Mouse (Mus musculus): ENCODE data around the gene Ogg1.
"Not testable (repeated sequence)": the region's sequence is repeated elsewhere in the genome, so short reads cannot be mapped to it uniquely, and the experiment has no call there.

Gene Ogg1

DNA sequence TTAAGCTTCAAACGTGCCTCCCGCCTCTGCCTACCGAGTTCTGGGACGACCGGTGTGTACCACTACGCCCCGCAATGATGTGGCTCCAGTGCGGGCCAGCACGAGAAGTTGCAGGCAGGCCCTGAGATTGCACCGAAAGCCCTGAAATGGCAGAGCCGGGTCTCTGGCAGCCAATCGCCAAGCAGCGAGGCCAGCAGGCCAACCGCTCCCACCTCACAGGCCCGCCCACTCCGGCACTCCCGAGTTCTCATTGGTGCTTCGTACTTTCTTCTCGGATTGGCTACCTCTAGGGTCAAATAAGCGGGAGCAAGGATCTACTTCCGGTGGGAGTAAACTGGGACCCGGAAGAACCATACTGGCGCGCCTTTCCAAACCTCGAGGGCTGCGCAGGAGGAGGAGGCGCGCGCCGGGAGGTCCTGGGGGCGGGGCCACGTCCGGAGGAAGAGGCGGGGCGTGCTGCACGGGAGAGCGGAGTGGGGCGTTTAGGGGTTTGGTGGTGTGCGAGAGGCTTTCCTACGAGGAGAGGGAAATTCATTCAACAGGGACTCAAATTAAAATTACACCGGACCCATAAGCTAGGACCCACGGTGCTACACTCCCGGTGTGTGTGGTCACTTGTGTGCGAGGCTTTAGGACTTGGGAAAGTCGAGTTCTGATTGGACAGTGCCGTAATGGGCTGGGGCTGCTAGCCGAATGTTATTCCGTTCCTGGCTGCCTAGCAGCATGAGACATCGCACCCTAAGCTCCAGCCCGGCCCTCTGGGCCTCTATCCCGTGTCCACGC is at the start of gene Ogg1:
Gene Ogg1, plus strand, starts transcription at position 440 of the 783 bp plus-strand sequence.
- DNase-seq: peak; percentile 99

DNA sequence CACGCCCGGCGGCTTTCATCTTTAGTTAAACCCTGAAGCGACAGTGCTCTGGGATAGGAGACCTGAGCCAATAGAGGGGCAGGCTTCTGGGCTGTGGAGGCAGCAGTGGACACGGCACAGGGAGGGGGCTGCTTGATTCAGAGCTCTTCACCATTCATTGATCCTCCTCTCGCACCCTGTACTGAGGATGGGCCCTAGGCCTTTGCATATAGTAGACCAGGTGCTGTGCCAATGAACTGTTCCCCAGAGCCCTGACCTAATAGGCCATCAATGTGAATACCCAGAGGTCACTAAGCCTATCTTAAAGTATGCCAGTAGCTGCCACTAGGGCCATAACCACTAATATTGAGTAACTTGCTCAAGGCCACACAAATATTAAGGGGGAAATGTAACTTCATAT is 45.1 kb upstream of the Ogg1 start:
- DNase-seq: no peak

DNA sequence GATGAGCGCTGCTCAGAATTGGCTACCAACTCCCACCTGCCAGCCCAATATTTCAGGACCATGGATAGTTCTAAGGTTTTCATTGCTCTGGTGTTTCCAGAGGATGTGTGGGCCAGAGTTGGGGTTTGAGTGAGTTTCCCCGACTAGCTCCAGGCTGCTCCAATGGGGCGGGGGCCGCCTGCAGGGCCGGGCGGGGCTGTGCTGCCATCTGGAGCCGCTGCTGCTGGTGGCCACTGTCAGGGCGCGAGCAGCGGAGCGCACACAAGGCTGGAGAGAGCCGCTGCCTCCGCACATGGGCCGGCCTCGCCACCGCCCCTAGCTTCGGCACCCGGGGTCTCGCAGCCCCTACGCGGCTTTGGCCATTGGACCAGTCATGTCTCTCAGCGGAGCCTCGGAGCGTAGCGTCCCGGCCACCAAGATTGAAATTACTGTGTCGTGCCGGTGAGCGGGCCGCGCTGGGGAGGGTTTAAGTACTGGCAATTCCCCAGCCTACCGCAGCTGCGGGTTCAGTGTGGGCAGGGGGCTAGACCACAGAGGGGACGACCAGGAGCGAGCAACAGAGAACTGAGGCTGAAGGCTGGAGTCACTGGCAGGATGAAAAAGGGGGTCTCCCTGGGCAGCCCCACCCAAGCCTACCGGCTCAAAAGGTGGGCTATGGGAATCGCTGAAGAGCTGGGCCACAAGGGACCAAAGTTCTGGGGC is 44.5 kb upstream of the Ogg1 start, which contains the start of gene Cpne9:
Gene Cpne9, plus strand, starts transcription at position 207 of the 702 bp plus-strand sequence.
- peak; percentile 27 for DNase-seq

DNA sequence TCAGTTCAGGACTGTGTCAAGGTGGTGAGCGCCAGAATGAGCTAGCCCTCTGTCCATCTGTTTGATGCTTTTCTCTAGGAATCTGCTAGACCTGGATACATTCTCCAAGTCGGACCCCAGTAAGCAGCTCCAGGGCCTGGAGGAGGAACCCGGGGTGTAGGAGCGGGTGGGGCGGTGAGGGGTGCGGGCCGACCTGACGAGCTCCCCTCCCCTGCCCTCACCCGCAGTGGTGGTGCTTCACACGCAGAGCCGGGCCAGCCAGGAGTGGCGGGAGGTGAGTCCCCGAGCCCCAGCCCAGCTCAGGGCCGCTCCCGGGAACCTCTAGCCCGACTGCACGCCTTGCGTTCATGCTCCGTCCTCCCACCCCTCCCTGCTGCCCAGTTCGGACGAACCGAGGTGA is 43.8 kb upstream of the Ogg1 start:
- DNase-seq: no peak

DNA sequence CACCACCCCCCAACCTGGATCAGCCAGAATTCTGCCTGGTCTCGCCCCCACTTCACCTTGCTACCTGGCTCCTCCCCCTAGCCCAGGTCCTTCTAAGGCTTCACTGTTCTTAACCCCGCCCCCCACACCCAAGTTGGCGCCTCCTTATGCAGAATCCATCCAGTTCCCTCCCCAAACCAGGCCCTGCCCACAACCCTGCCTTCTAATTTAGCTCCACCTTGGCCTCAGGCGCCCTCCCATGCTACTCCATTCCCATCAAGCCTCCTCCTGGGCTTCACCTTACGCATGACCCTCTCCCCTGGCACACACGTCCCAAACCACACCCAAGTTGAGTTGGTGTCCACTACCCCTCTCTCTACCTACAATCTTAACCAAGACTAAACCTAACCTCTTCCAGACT is 43.3 kb upstream of the Ogg1 start:
- DNase-seq: peak; percentile 18

DNA sequence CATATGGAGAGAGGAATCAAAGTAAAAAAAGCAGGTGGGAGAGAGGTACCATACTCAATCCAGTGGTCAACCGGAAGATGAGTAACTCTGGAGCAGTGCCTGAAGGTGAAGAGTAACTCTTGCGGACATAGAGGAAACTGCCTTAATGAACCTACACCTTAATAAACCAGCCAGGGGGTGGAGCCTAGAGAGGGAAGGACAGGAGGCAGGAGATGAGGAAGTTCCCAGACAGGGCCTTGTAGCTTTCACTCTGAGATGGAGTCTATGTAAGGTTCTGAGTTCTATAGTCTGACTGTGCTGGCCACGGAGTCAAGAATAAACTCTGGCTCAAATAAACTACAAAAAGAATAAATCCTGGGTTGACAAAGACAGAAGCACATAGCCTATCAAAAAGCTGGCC is 41.8 kb upstream of the Ogg1 start:
- no peak for DNase-seq

DNA sequence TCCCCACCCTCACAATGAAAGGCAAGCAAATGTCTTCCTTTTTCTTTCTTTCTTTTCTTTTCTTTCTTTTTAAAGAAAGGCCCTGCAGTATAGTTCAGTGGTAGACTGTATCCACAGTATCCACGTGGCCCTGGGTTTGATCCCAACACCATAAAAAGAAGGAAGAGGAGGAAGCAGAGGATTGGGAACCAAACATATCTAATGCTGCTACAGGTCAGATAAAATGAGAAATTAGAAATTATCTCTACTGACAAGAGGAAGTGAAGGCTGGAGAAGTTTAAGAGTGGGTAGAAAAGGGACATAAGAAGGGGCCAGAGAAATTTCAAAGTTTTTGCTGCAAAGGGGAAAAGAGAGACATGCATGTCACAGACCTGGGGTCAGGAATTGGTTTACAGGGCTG is 40.5 kb upstream of the Ogg1 start:
- no peak for DNase-seq

DNA sequence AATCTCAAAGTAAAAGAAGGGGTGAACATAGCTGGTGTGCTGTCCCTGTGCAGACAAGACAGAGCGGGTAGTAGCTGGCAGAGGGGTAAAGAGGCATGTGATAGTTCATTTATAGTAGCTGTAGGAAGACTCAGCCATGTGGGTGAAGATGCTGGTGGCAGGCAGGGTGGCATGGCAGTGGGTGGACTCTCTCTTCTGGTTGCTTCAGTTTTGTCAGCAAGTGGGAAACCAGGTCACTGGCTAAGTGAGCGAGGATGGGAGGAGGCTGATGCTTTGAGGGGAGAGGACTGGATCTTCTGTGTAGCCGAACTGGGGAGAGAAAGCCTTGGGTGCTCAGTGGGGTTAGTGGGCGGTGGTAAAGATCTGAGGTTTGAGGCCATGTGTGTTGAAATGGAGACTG is 39.5 kb upstream of the Ogg1 start:
- DNase-seq: no peak

DNA sequence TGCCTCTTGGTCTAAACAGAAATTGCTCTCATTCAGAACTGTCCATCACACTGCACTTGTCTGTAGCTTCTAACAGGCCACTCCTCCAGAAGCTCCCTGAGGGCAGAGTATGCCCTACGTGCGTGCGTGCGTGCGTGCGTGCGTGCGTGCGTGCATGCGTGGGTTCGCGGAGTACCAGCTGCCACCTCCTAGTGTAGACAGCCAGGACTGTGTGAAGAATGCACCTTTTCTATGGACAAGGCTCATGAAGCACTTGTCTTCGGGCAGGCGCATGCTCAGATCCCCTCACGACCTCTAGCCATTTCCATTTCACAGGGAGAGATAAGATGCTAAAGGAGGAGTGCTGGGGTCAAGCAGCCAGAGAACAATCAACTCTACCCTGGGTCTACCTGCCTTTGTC is 37.4 kb upstream of the Ogg1 start:
- DNase-seq: no peak

DNA sequence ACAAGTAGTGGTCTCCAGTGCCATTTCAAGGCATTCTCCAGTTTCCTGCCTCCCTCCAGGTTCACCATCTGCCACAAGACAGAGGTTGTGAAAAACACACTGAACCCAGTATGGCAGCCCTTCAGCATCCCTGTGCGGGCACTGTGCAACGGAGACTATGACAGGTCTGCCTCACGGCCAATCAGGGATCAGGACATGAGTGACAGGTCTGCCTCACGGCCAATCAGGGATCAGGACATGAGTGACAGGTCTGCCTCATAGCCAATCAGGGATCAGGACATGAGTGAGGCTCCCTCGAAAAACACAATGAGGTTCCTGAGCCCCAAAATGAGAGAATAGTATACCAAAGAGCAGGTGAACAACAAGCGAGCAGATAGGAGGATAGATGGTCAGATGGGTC is 36.4 kb upstream of the Ogg1 start:
- no peak for DNase-seq

DNA sequence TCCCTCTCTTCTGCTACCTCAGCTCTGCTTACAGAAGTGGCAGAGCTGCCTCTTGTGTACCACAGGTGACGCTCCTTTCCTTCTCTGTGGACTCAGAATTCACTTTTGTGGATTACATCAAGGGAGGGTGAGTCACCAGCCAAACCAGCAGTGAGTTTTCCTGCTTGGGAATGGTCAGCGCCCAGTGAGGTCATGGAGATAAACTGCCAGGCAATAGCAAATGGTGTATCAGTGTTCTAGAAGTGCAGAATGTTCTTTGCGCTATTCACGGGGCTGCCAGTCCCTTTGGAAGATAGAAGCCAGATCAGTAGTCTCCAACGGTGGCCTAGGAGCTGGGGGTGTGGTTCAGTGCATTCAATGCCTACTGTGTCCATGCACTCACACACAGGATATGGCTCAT is 33.8 kb upstream of the Ogg1 start:
- no peak for DNase-seq

DNA sequence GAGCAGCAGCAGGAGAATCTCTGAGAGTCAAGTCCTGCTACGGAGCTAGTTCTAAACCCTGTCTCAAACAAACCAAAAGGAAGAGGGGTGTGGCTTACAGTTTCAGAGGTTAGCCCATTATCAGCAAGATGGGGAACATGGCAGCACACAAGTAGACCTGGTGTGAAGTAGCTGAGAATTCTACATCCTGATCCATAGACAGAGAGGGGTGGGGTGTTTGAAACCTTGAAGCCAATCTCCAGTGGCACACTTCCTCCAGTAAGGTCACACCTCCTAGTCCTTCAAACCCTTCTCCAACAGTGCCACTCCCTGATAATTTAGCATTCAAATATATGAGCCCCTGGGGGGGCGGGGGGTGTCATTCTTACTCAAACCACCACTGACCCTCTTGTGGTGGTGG is 30.7 kb upstream of the Ogg1 start:
- DNase-seq: no peak

DNA sequence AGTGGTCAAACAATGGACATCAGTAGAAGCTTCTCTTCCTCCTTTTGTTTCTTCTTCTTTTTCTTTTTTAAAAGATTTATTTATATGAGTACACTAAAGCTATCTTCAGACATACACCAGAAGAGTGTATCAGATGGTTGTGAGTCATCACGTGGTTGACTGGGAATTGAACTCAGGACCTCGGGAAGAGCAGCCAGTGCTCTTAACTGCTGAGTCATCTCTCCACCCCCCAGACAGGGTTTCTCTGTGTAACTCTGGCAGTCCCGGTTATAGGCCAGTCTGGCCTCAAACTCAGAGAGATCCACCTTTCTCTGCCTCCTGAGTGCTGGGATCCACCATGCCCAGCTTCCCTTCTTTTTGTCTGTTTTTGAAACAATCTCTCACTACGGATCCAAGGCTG is 30.1 kb upstream of the Ogg1 start:
- DNase-seq: no peak

DNA sequence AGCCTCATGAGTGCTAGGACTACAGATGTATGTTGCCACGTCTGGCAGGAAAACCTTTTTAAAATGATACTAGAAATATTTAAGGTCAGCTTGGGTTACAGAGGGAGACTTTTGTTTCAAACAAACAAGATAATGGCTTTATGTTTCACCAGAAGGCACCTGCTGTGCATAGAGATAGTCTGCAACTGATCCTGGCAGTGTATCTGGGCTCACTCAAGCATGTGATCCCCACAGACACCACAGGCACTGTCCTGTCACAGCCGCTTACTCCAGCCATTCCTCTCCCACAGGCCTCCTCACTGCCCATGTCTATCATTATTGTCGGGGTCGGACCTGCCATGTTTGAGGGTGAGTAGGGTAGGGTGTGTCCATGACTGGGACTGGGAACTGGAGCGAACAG is 25.4 kb upstream of the Ogg1 start:
- DNase-seq: no peak

DNA sequence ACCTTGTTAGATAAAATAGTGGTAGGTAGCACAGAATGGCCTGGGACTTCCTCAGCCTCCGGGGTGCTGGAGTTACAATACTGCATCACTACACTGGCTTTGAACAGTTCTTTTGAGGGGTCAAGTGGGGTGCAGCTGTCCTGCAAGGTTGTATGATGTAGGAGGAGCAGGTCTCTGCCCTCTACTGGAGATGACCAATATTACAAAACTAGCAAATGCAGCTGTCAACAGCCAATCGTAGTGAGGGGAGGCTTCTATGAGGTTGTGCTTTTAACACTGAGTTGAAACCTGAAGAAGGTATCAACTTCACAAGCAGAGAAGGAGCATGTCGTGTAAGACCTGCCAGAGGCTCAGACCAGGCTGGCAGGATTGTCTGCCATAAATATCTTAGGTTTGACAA is 24.5 kb upstream of the Ogg1 start:
- peak; percentile 24 for DNase-seq

DNA sequence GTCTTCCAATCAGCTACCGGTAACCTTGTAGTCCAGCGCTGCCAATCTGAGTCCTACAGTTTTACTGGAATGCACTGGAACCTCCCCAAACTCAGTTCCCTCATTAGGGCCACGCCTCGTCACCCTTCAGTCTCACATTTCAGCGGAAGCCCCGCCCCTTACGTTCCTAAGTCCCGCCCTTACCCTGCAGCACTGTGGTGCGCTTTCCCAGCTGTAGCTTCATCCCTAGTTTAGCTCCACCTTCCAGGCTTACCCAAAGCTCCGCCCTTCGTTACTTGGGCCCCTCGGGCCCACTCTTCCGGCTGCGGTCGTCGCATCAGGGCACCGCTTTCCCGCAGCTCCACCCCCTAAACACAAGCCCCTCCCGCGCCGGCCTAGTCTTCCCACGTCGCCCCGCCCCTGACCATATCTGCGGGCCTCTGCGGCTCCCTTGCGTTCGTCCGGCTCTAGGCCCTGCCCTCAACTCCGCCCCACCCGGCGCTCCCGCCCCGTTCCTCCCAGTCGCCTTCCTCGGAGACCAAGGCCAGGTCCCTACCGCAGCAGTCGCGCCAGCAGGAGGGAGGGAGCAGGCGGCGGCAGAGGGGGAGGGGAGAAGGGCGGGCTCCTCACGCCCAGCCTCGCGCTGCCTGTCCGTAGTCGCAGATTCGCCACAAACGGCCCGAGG is 20.3 kb upstream of the Ogg1 start:
- DNase-seq: peak; percentile 100

DNA sequence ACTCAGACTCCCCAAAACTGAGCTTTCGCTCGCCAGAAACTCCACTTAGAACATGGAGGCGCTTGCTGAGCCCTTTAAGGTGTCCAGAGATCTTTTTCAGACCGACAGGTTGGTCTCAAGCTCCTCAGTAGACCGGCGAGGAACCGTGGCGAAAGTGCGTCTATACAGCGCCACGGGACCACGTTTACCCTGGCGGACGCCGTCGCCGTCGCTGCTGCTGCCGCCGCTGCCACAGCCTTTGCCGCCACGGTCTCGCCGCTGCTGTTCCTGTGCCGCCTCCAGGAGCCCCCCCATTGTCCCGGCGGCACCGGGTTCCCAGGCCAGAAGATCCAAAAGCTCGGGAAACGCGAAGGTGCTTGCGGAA is 19.8 kb upstream of the Ogg1 start, which contains the start of gene Brpf1:
Gene Brpf1, plus strand, starts transcription at position 152 of the 364 bp plus-strand sequence.
- DNase-seq: no peak

DNA sequence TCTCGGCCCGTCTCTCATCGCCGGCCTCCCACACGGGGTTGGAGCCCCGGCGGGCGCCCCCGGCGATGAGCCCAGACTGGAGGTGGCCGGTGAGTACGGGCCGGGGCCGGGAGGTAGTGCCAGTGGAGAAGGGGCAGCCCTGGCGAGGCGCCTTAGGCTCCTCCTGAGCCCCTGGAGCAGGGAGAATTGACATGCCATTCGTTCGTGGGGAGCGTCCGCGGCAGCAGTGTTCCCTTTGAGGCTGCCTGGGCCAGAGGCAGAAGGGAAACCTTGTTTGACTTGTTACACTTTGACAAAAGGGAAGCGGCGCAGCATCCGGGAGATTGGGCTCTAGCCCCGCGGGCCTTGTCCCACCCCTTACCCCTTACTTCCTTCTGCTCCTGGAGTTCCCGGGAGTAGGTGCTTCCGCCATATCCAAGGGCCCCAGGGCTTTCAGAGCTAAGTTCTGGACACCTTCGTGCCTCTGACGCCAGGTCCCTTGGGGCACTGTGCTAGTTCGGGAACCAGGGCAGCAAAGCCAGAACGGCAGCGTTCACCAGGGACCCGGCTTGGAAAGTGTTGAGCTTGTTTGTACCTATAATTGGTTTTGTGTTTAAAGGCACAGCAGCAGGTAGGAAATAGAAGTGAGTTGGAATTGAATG is 19.2 kb upstream of the Ogg1 start:
- DNase-seq: peak; percentile 61

DNA sequence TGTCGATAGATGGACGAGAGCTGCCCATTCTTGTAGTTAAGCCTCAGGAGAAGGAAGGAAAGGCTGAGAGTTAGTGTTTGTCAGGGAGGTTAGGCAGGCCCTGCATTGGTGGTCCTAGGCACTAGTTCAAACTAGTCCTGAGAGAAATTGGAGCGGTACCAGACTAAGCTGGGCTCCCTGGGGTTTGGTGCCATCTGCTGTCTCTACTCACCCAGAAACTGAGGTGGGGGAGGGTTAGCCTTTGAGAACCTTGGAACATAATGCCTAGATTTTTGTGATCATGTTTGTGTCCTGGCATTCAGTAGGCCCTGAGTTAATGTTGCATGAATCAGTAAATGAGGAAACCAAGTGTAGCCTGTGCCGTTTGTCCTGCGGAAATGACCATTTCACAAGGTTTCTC is 18.6 kb upstream of the Ogg1 start:
- peak; percentile 43 for DNase-seq

DNA sequence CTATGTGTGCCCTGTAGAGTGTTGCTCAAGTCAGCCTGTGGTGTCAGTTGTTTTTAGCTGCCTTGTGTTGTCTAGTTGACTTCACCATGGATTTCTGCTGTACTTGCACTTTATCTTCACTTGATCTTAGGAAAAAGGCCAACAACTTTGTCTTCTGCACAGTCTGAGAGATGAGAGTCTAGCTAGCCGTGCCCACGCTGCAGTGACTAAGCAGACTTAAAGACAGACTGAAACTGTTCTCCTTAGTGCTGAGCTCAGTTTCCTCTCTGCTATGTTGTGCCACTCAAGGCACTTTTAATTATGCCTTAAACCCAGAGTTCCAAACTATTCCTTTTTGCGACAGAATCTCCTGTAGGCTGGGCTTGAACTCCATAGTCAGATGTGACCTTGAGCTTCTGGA is 10.8 kb upstream of the Ogg1 start:
- no peak for DNase-seq

DNA sequence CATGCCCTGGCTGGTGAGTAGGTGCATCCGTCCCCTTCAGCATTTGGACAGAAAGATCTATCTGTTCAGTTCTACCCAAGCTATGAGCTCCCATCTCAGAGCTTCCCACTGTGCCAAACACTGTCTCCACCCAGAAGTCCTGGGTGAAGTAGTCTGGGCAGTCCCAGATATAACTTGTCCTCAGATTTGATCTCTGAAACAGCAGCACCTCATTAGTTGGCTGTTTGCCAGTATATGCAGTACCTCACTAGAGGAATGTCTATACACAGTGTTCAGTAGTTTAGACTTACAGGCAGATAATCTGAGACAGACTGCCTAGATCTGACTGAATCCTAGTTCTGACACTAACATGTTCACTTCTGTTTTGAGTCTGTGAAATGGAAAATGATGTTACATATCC is 2.6 kb downstream of the Ogg1 start:
- DNase-seq: no peak

DNA sequence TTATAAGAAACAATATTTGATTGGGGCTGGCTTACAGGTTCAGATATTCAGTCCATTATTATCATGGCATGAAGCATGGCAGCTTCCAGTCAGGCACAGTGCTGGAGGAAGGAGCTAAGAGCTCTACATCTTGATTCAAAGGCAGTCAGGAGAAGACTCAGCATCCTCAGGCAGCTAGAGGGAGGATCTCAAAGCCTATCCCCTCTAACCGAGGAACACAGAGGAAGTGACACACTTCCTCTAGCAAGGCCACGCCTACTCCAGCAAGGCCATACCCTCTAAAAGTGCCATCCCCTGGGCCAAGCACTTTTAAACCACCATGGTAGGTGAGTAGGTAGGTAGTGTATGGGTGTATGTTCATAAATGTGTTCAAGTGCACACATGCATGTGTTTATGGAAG is 3.8 kb downstream of the Ogg1 start:
- peak; percentile 34 for DNase-seq

DNA sequence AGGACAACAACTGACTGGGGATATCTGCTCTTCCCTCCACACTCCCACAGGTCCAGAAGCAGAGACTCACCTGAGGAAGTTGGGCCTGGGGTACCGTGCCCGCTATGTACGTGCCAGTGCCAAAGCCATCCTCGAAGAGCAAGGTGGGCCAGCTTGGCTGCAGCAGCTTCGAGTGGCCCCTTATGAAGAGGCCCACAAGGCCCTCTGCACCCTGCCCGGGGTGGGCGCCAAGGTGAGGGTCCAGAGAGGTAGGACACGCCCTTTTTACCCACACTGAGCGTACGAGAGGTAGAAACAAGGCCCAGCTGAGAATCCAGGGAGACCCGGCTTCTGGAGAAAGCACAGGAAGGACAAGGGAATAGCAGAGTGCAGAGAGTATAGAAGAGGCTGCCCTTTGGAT is 4.9 kb downstream of the Ogg1 start:
- no peak for DNase-seq

DNA sequence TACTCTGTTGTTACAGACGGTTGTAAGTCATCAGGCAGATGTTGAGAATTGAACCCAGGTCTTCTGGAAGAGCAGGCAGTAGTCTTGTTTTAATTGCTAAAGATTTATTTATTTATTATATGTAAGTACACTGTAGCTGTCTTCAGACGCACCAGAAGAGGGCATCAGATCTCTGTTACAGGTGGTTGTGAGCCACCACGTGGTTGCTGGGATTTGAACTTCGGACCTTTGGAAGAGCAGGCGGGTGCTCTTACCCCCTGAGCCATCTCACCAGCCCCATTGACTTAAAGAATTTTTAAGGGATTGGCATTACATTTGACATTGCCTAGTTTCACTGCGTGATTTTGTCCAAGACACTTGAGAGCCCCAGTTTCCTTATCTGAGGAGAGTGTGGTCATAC is 6.0 kb downstream of the Ogg1 start:
- not testable (repeated sequence) for DNase-seq
